In genomic region chr14:76420726-76421125, GRCm38 (mm10) we compare ENCODE assay signal across 10 mouse cellular contexts. TPM values are rescaled to one million over a fixed set of nuclear protein-coding genes. Genes with fewer than 3 reads are reported as not detected.
A peak's percentile ranks its signal among the peaks of the same experiment; 100 is the strongest.
DNase-seq lines count a peak whose midpoint lies in the region; ATAC-seq lines count a peak whose summit lies in the region.
"Had no signal": no experiment of that assay in that cellular context is flagged by ENCODE, and none has a peak within 500 bp of the region (broad histone marks: within the 10 kb centered on the region; RNA-seq: fewer than 3 reads in every experiment).

No protein-coding gene starts in this region.

- peaks cover 46% of the 10 kb centered on the region for H3K4me1 ChIP-seq in embryonic facial prominence, embryonic 15.5 days
- peaks cover 43% of the 10 kb centered on the region for H3K4me1 ChIP-seq in intestine, embryonic 14.5 days (replicated peaks; ENCODE audit: control insufficient read depth, insufficient read depth, low read length)
- peaks cover 66% of the 10 kb centered on the region for H3K4me1 ChIP-seq in neural tube, embryonic 14.5 days (ENCODE audit: control insufficient read depth, insufficient read depth, low read length)

- H3K4me2 ChIP-seq in embryonic facial prominence, embryonic 15.5 days (replicated peaks), result peak overlapping the region; percentile 29
- H3K4me2 ChIP-seq in intestine, embryonic 14.5 days (ENCODE audit: low read length), result peak overlapping the region; percentile 41
- H3K4me2 ChIP-seq in neural tube, embryonic 14.5 days (ENCODE audit: low read depth, low read length), result peak overlapping the region; percentile 69

- DNase-seq in kidney, postnatal 10 days, result peak; percentile 29
- DNase-seq in kidney, postnatal 25 days, result no peak
- DNase-seq in intestine, embryonic 14.5 days (ENCODE audit: low spot score), result no peak
- DNase-seq in left cerebral cortex, adult 18-20 months (ENCODE audit: low spot score in 2 of 2), result no peak
- DNase-seq in kidney, postnatal 14 days, result no peak
- DNase-seq: thymus, postnatal 4 days had no signal

- WGBS in embryonic facial prominence, embryonic 15.5 days, result 46% methylated on average over 7 of the region's 7 CpGs
- WGBS in intestine, embryonic 14.5 days, result 22% methylated on average over 7 of the region's 7 CpGs
- WGBS in neural tube, embryonic 14.5 days, result 30% methylated on average over 7 of the region's 7 CpGs

- no peaks in the 10 kb centered on the region for H3K9me3 ChIP-seq in embryonic facial prominence, embryonic 15.5 days (replicated peaks)
- H3K9me3 ChIP-seq in intestine, embryonic 14.5 days (ENCODE audit: control insufficient read depth, low read length), result no peaks in the 10 kb centered on the region
- H3K9me3 ChIP-seq in neural tube, embryonic 14.5 days (ENCODE audit: control insufficient read depth, low read length), result no peaks in the 10 kb centered on the region

- ATAC-seq in embryonic facial prominence, embryonic 15.5 days (ENCODE audit: insufficient number of reproducible peaks, low FRiP score, low TSS enrichment, low read depth), result no peak
- no peak for ATAC-seq in intestine, embryonic 14.5 days (replicated peaks; ENCODE audit: low FRiP score, low TSS enrichment, low read depth)
- ATAC-seq in neural tube, embryonic 14.5 days (ENCODE audit: low read depth), result no peak
- ATAC-seq in megakaryocyte-erythroid progenitor cell, adult 5-6 weeks (replicated peaks; ENCODE audit: low FRiP score, low TSS enrichment, poor library complexity, severe bottlenecking), result no peak

- H3K27me3 ChIP-seq in embryonic facial prominence, embryonic 15.5 days, result no peaks in the 10 kb centered on the region
- no peaks in the 10 kb centered on the region for H3K27me3 ChIP-seq in intestine, embryonic 14.5 days (replicated peaks; ENCODE audit: control insufficient read depth, insufficient read depth, low read length)
- H3K27me3 ChIP-seq in neural tube, embryonic 14.5 days (ENCODE audit: control insufficient read depth, insufficient read depth, low read length), result no peaks in the 10 kb centered on the region

- H3K4me3 ChIP-seq in embryonic facial prominence, embryonic 15.5 days (replicated peaks), result peak overlapping the region; percentile 8; the same call in 1 of the 2 replicates
- peak overlapping the region; percentile 5; the same call in 1 of the 2 replicates for H3K4me3 ChIP-seq in intestine, embryonic 14.5 days (ENCODE audit: low read depth, low read length)
- peak overlapping the region; percentile 33 for H3K4me3 ChIP-seq in neural tube, embryonic 14.5 days (ENCODE audit: low read depth, low read length)
- H3K4me3 ChIP-seq: megakaryocyte, embryonic 14.5 days had no signal

- peaks cover 47% of the 10 kb centered on the region for H3K36me3 ChIP-seq in embryonic facial prominence, embryonic 15.5 days
- peaks cover 43% of the 10 kb centered on the region for H3K36me3 ChIP-seq in intestine, embryonic 14.5 days (ENCODE audit: control insufficient read depth, insufficient read depth, low read length)
- peaks cover 11% of the 10 kb centered on the region for H3K36me3 ChIP-seq in neural tube, embryonic 14.5 days (ENCODE audit: control insufficient read depth, insufficient read depth, low read length)

- H3K27ac ChIP-seq in embryonic facial prominence, embryonic 15.5 days (replicated peaks), result no peak overlapping the region
- no peak overlapping the region for H3K27ac ChIP-seq in intestine, embryonic 14.5 days (ENCODE audit: low read depth)
- no peak overlapping the region for H3K27ac ChIP-seq in neural tube, embryonic 14.5 days (ENCODE audit: low read depth, low read length)

- no peak overlapping the region for H3K9ac ChIP-seq in embryonic facial prominence, embryonic 15.5 days
- H3K9ac ChIP-seq in intestine, embryonic 14.5 days (ENCODE audit: low read length), result no peak overlapping the region
- H3K9ac ChIP-seq in neural tube, embryonic 14.5 days (replicated peaks; ENCODE audit: low read depth, low read length), result no peak overlapping the region

RNA-seq across cellular contexts. Expression of gene Tsc22d1, which starts 6.0 kb away (rescaled TPM):
- polyA plus RNA-seq in embryonic facial prominence, embryonic 15.5 days (2015; fragmentation: Nextera tagmentation; extraction: Ambion mirVana), result 465 and 514 TPM in 2 replicates
- polyA plus RNA-seq in intestine, embryonic 14.5 days (2014; fragmentation: Nextera tagmentation; extraction: Ambion mirVana), result 552 and 588 TPM in 2 replicates
- polyA plus RNA-seq in neural tube, embryonic 14.5 days (2014; fragmentation: Nextera tagmentation; extraction: Ambion mirVana), result 885 and 965 TPM in 2 replicates
- total RNA-seq in megakaryocyte-erythroid progenitor cell, adult 5-6 weeks (2014; fragmentation: Nextera tagmentation), result 75.8 and 78.0 TPM in 2 replicates
- 104 and 116 TPM in 2 replicates for total RNA-seq in megakaryocyte-erythroid progenitor cell, adult 5-6 weeks (2017)
- 100 to 1,000 TPM; 555 to 587 TPM for total RNA-seq in left cerebral cortex, adult 18-20 months (2021)
